Mouse (Mus musculus): ENCODE measurements around the gene Slc30a4. TPM values are rescaled to one million over a fixed set of nuclear protein-coding genes. Genes with fewer than 3 reads are reported as not detected.

The Slc30a4 gene
- polyA plus RNA-seq, 1 experiment from 2014 or later, result 6.6 TPM

- 71% methylated on average over 3 of the region's 3 CpGs for WGBS
- no peak overlapping the region for H3K27ac ChIP-seq (replicated peaks)
- H3K9me3 ChIP-seq, result no peaks in the 10 kb centered on the region
- H3K4me1 ChIP-seq, result no peaks in the 10 kb centered on the region
- no peak overlapping the region for H3K4me2 ChIP-seq (replicated peaks)
- no peak overlapping the region for H3K4me3 ChIP-seq
- H3K36me3 ChIP-seq, result no peaks in the 10 kb centered on the region
- no peak overlapping the region for H3K9ac ChIP-seq (replicated peaks)
- ATAC-seq (ENCODE audit: low FRiP score, low read depth), result no peak
- H3K27me3 ChIP-seq, result no peaks in the 10 kb centered on the region
Observed at GRCm38 (mm10) chr2:122711911-122712310, 9.4 kb upstream of the Slc30a4 start.

- Histone ChIP-seq H3K9me3 (no peaks in the 10 kb centered on the region), H3K4me1 (no peaks in the 10 kb centered on the region), H3K36me3 (no peaks in the 10 kb centered on the region), H3K9ac (replicated peaks) (no peak overlapping the region), H3K4me3 (no peak overlapping the region), H3K27ac (replicated peaks) (no peak overlapping the region), H3K4me2 (replicated peaks) (no peak overlapping the region), H3K27me3 (0 out of 2 replicates have a peak, but pooled peaks cover under 1% of the 10 kb centered on the region)
- WGBS, result 72% methylated on average over 1 of the region's 1 CpGs
- ATAC-seq (ENCODE audit: low FRiP score, low read depth), result no peak
Observed at GRCm38 (mm10) chr2:122709156-122709555, 6.7 kb upstream of the Slc30a4 start.

GRCm38 (mm10) chr2:122708080-122708479 lies 5.6 kb upstream of the Slc30a4 start:
- Histone ChIP-seq H3K27me3 (0 out of 2 replicates have a peak, but pooled peaks cover 11% of the 10 kb centered on the region), H3K4me2 (replicated peaks) (no peak overlapping the region), H3K27ac (replicated peaks) (no peak overlapping the region), H3K4me3 (no peak overlapping the region), H3K9ac (replicated peaks) (no peak overlapping the region), H3K4me1 (no peaks in the 10 kb centered on the region), H3K36me3 (no peaks in the 10 kb centered on the region), H3K9me3 (no peaks in the 10 kb centered on the region)
- no peak for ATAC-seq (ENCODE audit: low FRiP score, low read depth)
- WGBS, result 77% methylated on average over 3 of the region's 3 CpGs

- no peak for ATAC-seq (ENCODE audit: low FRiP score, low read depth)
- Histone ChIP-seq H3K27ac (replicated peaks) (no peak overlapping the region), H3K36me3 (no peaks in the 10 kb centered on the region), H3K27me3 (0 out of 2 replicates have a peak, but pooled peaks cover 11% of the 10 kb centered on the region), H3K9me3 (no peaks in the 10 kb centered on the region), H3K4me3 (no peak overlapping the region), H3K4me2 (replicated peaks) (no peak overlapping the region), H3K4me1 (peaks cover 15% of the 10 kb centered on the region), H3K9ac (replicated peaks) (no peak overlapping the region)
- 90% methylated on average over 2 of the region's 2 CpGs for WGBS
Observed at GRCm38 (mm10) chr2:122704572-122704971, 2.1 kb upstream of the Slc30a4 start.

GRCm38 (mm10) chr2:122701871-122702180 lies 637 bp downstream of the Slc30a4 start:
- Histone ChIP-seq H3K9me3 (no peaks in the 10 kb centered on the region), H3K27ac (replicated peaks) (no peak overlapping the region), H3K4me1 (peaks cover 15% of the 10 kb centered on the region), H3K4me2 (replicated peaks) (peak overlapping the region; percentile 79), H3K9ac (replicated peaks) (peak overlapping the region; percentile 82), H3K27me3 (0 out of 2 replicates have a peak, but pooled peaks cover 11% of the 10 kb centered on the region), H3K36me3 (no peaks in the 10 kb centered on the region), H3K4me3 (peak overlapping the region; percentile 77)
- under 1% methylated on average over 15 of the region's 15 CpGs for WGBS
- ATAC-seq (ENCODE audit: low FRiP score, low read depth), result no peak

GRCm38 (mm10) chr2:122701012-122701411 lies 1.5 kb downstream of the Slc30a4 start:
- Histone ChIP-seq H3K27me3 (0 out of 2 replicates have a peak, but pooled peaks cover 11% of the 10 kb centered on the region), H3K27ac (replicated peaks) (no peak overlapping the region), H3K9ac (replicated peaks) (no peak overlapping the region), H3K4me3 (peak overlapping the region; percentile 77), H3K36me3 (no peaks in the 10 kb centered on the region), H3K9me3 (no peaks in the 10 kb centered on the region), H3K4me1 (peaks cover 15% of the 10 kb centered on the region), H3K4me2 (replicated peaks) (peak overlapping the region; percentile 79)
- ATAC-seq (ENCODE audit: low FRiP score, low read depth), result no peak
- WGBS, result 68% methylated on average over 8 of the region's 8 CpGs

GRCm38 (mm10) chr2:122697526-122697925 lies 4.9 kb downstream of the Slc30a4 start:
- H3K9ac ChIP-seq (replicated peaks), result no peak overlapping the region
- no peaks in the 10 kb centered on the region for H3K27me3 ChIP-seq
- peaks cover 15% of the 10 kb centered on the region for H3K4me1 ChIP-seq
- 88% methylated on average over 2 of the region's 2 CpGs for WGBS
- no peaks in the 10 kb centered on the region for H3K9me3 ChIP-seq
- ATAC-seq (ENCODE audit: low FRiP score, low read depth), result no peak
- no peaks in the 10 kb centered on the region for H3K36me3 ChIP-seq
- H3K4me3 ChIP-seq, result no peak overlapping the region
- H3K27ac ChIP-seq (replicated peaks), result no peak overlapping the region
- H3K4me2 ChIP-seq (replicated peaks), result no peak overlapping the region

- Histone ChIP-seq H3K4me3 (no peak overlapping the region), H3K27me3 (no peaks in the 10 kb centered on the region), H3K9ac (replicated peaks) (no peak overlapping the region), H3K27ac (replicated peaks) (no peak overlapping the region), H3K4me2 (replicated peaks) (no peak overlapping the region), H3K9me3 (peaks cover 6% of the 10 kb centered on the region), H3K4me1 (no peaks in the 10 kb centered on the region), H3K36me3 (peaks cover 2% of the 10 kb centered on the region; the same call in 1 of the 2 replicates)
- no peak for ATAC-seq (ENCODE audit: low FRiP score, low read depth)
- 84% methylated on average over 6 of the region's 6 CpGs for WGBS
Observed at GRCm38 (mm10) chr2:122686665-122687064, 15.8 kb downstream of the Slc30a4 start.

GRCm38 (mm10) chr2:122683641-122684040 lies 18.8 kb downstream of the Slc30a4 start:
- H3K4me2 ChIP-seq (replicated peaks), result no peak overlapping the region
- no peaks in the 10 kb centered on the region for H3K4me1 ChIP-seq
- H3K27me3 ChIP-seq, result no peaks in the 10 kb centered on the region
- H3K36me3 ChIP-seq, result peaks cover 3% of the 10 kb centered on the region; the same call in 1 of the 2 replicates
- H3K27ac ChIP-seq (replicated peaks), result no peak overlapping the region
- H3K4me3 ChIP-seq, result no peak overlapping the region
- no peak overlapping the region for H3K9ac ChIP-seq (replicated peaks)
- ATAC-seq (ENCODE audit: low FRiP score, low read depth), result no peak
- 76% methylated on average over 1 of the region's 1 CpGs for WGBS
- peaks cover 12% of the 10 kb centered on the region for H3K9me3 ChIP-seq

- Histone ChIP-seq H3K9ac (replicated peaks) (no peak overlapping the region), H3K36me3 (peaks cover 3% of the 10 kb centered on the region; the same call in 1 of the 2 replicates), H3K9me3 (peaks cover 12% of the 10 kb centered on the region), H3K27me3 (no peaks in the 10 kb centered on the region), H3K27ac (replicated peaks) (no peak overlapping the region), H3K4me3 (no peak overlapping the region), H3K4me1 (no peaks in the 10 kb centered on the region), H3K4me2 (replicated peaks) (no peak overlapping the region)
- no peak for ATAC-seq (ENCODE audit: low FRiP score, low read depth)
- WGBS, result 83% methylated on average over 2 of the region's 2 CpGs
Observed at GRCm38 (mm10) chr2:122682520-122682919, 19.9 kb downstream of the Slc30a4 start.

- Histone ChIP-seq H3K36me3 (peaks cover 3% of the 10 kb centered on the region; the same call in 1 of the 2 replicates), H3K27me3 (no peaks in the 10 kb centered on the region), H3K4me3 (no peak overlapping the region), H3K4me2 (replicated peaks) (no peak overlapping the region), H3K27ac (replicated peaks) (no peak overlapping the region), H3K4me1 (no peaks in the 10 kb centered on the region), H3K9me3 (peaks cover 12% of the 10 kb centered on the region), H3K9ac (replicated peaks) (no peak overlapping the region)
- 89% methylated on average over 5 of the region's 5 CpGs for WGBS
- ATAC-seq (ENCODE audit: low FRiP score, low read depth), result peak; percentile 44
Observed at GRCm38 (mm10) chr2:122681379-122682137, 20.9 kb downstream of the Slc30a4 start.

- Histone ChIP-seq H3K36me3 (no peaks in the 10 kb centered on the region), H3K4me1 (no peaks in the 10 kb centered on the region), H3K9ac (replicated peaks) (no peak overlapping the region), H3K27ac (replicated peaks) (no peak overlapping the region), H3K9me3 (no peaks in the 10 kb centered on the region), H3K4me3 (no peak overlapping the region), H3K27me3 (no peaks in the 10 kb centered on the region; the same call in 1 of the 2 replicates), H3K4me2 (replicated peaks) (no peak overlapping the region)
- 88% methylated on average over 2 of the region's 2 CpGs for WGBS
- no peak for ATAC-seq (ENCODE audit: low FRiP score, low read depth)
Observed at GRCm38 (mm10) chr2:122675126-122675525, 27.3 kb downstream of the Slc30a4 start.

All from midbrain, embryonic 12.5 days (tissue).